Mouse (Mus musculus) forebrain, embryonic 14.5 days (tissue): ENCODE data around the gene Olfr204. TPM values are rescaled to one million over a fixed set of nuclear protein-coding genes. Genes with fewer than 3 reads are reported as not detected.
"Not testable (repeated sequence)": the region's sequence is repeated elsewhere in the genome, so short reads cannot be mapped to it uniquely, and the experiment has no call there.

Source experiments
- ATAC-seq: fragments of 200-750 bp; cut with Nextera tagmentation; 2 replicates; pipeline ENCODE4 v1.8.0; 2017; ENCODE audit warnings: mild to moderate bottlenecking, moderate library complexity
- DNase-seq: peaks from one replicate; pipeline ENCODE4 v3.0.0-alpha.2; 2015; ENCODE audit warnings: low spot score
- H3K27ac ChIP-seq: fragments of 300-500 bp; sonication (generic); 2 replicates; pipeline ENCODE4 v1.5.1; 2014; ENCODE audit warnings: low read depth, mild to moderate bottlenecking, control low read depth, low read length, moderate library complexity
- H3K27me3 ChIP-seq: fragments of 300-500 bp; sonication (generic); replicated peaks from 2 replicates; pipeline ENCODE4 v1.6.1; 2014; ENCODE audit warnings: low read length, control low read depth, mixed read lengths; ENCODE audit not compliant: control insufficient read depth, insufficient read depth
- H3K36me3 ChIP-seq: fragments of 300-500 bp; sonication (generic); 2 replicates; pipeline ENCODE4 v1.6.1; 2014; ENCODE audit warnings: low read length, control low read depth; ENCODE audit not compliant: control insufficient read depth, insufficient read depth
- H3K4me1 ChIP-seq: fragments of 300-500 bp; sonication (generic); 2 replicates; pipeline ENCODE4 v1.6.1; 2014; ENCODE audit warnings: antibody characterized with exemption, low read length, control low read depth; ENCODE audit not compliant: control insufficient read depth, insufficient read depth
- H3K4me2 ChIP-seq: fragments of 300-500 bp; sonication (generic); 2 replicates; pipeline ENCODE4 v1.6.1; 2014; ENCODE audit warnings: mild to moderate bottlenecking, control low read depth, low read length
- H3K4me3 ChIP-seq: fragments of 300-500 bp; sonication (generic); 2 replicates; pipeline ENCODE4 v1.5.1; 2014; ENCODE audit warnings: low read depth, low read length, control low read depth
- H3K9ac ChIP-seq: fragments of 300-500 bp; sonication (generic); 2 replicates; pipeline ENCODE4 v1.6.1; 2014; ENCODE audit warnings: mild to moderate bottlenecking, low read length, control low read depth, moderate library complexity
- H3K9me3 ChIP-seq: fragments of 300-500 bp; sonication (generic); replicated peaks from 2 replicates; pipeline ENCODE4 v1.6.1; 2016; ENCODE audit warnings: low read length, control low read depth, mixed read lengths; ENCODE audit not compliant: control insufficient read depth
- WGBS: fragments of 180-500 bp; shearing (Covaris S2); extraction: QIAGEN DNeasy Blood & Tissue Kit; methylation state at CpG from one replicate; pipeline ENCODE4 v1.1.7; 2014; 5-methylcytosine and 5-hydroxymethylcytosine counted together
- polyA plus RNA-seq: library from polyadenylated mRNA; unstranded; fragments of >200 nt; fragmentation: Nextera tagmentation; extraction: Ambion mirVana; gene quantifications from 2 replicates; pipeline ENCODE4 v1.2.1, GENCODE M21; 2014

Gene Olfr204
- polyA plus RNA-seq, 1 experiment from 2014 or later = not detected

DNA sequence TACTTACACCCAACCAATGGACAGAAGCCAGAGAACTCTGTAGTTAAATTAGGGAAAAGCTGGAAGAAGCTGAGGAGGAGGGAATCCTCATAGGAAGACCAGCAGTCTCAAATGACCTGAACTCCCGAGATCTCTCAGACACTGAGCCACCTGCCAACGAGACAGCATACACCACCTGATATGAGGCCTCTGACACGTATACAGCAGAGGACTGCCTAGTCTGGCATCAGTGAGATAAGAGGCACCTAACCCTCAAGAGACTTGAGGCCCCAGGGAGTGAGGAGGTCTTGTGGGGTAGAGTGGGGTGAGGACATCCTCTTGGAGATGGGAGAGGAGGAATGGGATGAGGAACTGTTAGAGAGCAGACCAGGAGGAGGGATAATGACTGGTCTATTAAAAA, 37.5 kb downstream of the Olfr204 start:
- WGBS = 80% methylated on average over 3 of the region's 3 CpGs

DNA sequence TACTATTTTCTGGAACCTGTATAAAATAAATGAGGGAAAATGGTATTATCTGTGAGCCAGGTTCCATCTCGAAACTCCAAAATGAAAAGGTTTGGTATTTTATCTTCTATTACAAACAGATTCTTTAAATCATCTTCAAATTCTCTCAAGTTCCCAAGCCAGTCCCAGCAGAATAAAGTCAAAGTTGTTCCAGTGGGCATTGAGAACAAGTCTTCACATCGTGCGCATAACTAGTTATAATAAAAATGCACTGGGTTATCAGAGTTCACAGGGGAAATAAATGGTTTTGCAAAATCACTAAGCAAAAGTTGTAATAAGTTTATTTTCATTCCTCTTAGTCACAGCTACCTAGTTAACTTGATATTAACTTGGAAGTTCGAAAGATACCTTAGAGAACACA, 45.5 kb downstream of the Olfr204 start, which contains the start of gene Olfr201:
Gene Olfr201 (minus strand): TSS at position 101 of the 400 bp plus-strand sequence.
- not testable (repeated sequence) for H3K4me3 ChIP-seq, H3K36me3 ChIP-seq, H3K9me3 ChIP-seq, DNase-seq, H3K9ac ChIP-seq, H3K27me3 ChIP-seq, H3K4me2 ChIP-seq, H3K4me1 ChIP-seq, ATAC-seq, H3K27ac ChIP-seq
- WGBS = 85% methylated on average over 4 of the region's 4 CpGs

More for the DNA sequence above, 37.5 kb downstream of the Olfr204 start:
- ATAC-seq (no peak), DNase-seq (no peak)
- no peaks in the 10 kb centered on the region for H3K36me3 ChIP-seq
- H3K9ac ChIP-seq = no peak overlapping the region
- no peak overlapping the region for H3K4me3 ChIP-seq
- no peak overlapping the region for H3K4me2 ChIP-seq
- H3K27ac ChIP-seq = no peak overlapping the region
- no peaks in the 10 kb centered on the region for H3K27me3 ChIP-seq
- H3K4me1 ChIP-seq = no peaks in the 10 kb centered on the region
- H3K9me3 ChIP-seq = no peaks in the 10 kb centered on the region

DNA sequence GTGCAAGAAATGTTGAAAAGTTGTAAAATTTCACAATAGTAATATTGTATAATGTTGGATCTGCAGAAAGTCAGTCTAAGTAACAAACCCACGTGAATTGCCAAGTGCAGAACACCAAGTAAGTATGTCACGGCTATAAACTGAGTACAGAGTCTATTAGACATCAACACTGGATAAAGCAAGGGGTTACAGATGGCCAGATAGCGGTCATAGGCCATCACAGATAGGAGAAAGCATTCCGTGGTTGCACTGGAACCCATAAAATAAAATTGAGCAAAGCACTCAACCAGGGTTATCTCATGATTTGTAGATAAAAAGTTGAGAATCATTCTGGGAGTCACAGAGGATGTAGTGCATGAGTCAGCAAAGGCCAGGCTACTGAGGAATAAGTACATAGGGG, 49.0 kb downstream of the Olfr204 start:
- H3K4me2 ChIP-seq, H3K27me3 ChIP-seq, H3K36me3 ChIP-seq, DNase-seq, H3K4me1 ChIP-seq, ATAC-seq, H3K9me3 ChIP-seq, H3K9ac ChIP-seq, H3K4me3 ChIP-seq, H3K27ac ChIP-seq: not testable (repeated sequence)
- WGBS = 81% methylated on average over 4 of the region's 4 CpGs

Other genes starting within 250 kb of the Olfr204 start
- gene Olfr190, start 240.2 kb downstream of the Olfr204 start, polyA plus RNA-seq = not detected in 2 replicates
- gene Olfr191, start 228.4 kb downstream of the Olfr204 start, polyA plus RNA-seq = not detected in 2 replicates
- not detected in 2 replicates for gene Olfr193, start 206.4 kb downstream of the Olfr204 start, polyA plus RNA-seq
- not detected in 2 replicates for gene Olfr194, start 197.2 kb downstream of the Olfr204 start, polyA plus RNA-seq
- gene Olfr195, start 171.2 kb downstream of the Olfr204 start, polyA plus RNA-seq = not detected in 2 replicates
- not detected in 2 replicates for gene Olfr196, start 147.8 kb downstream of the Olfr204 start, polyA plus RNA-seq
- gene Olfr198, start 114.7 kb downstream of the Olfr204 start, polyA plus RNA-seq = not detected in 2 replicates
- not detected in 2 replicates for gene Olfr199, start 98.5 kb downstream of the Olfr204 start, polyA plus RNA-seq
- not detected in 2 replicates for gene Olfr201, start 45.6 kb downstream of the Olfr204 start, polyA plus RNA-seq
- gene Olfr202, start 31.5 kb downstream of the Olfr204 start, polyA plus RNA-seq = not detected in 2 replicates
- not detected in 2 replicates for gene Olfr203, start 19.4 kb downstream of the Olfr204 start, polyA plus RNA-seq
- gene Olfr205, start 12.9 kb upstream of the Olfr204 start, polyA plus RNA-seq = not detected in 2 replicates
- not detected in 2 replicates for gene Olfr206, start 31.0 kb upstream of the Olfr204 start, polyA plus RNA-seq
- not detected in 2 replicates for gene Olfr209, start 45.7 kb upstream of the Olfr204 start, polyA plus RNA-seq
- gene Gabrr3, start 89.1 kb upstream of the Olfr204 start, polyA plus RNA-seq = 0.05 TPM in 1 of 2 replicates, not detected in the other
- gene Riox2, start 153.5 kb upstream of the Olfr204 start, polyA plus RNA-seq = 13.7 and 14.2 TPM in 2 replicates